Mouse (Mus musculus) hindlimb bud, embryonic 11.5 days (tissue): ENCODE data around the gene Smurf2.

Experiments used
- DNase-seq: peaks from one replicate; pipeline ENCODE4 v3.0.0-alpha.2; 2012; ENCODE audit warnings: low read depth, low spot score; ENCODE audit errors: extremely low spot score

Smurf2 gene

GRCm38 (mm10) chr11:106908016-106908415 lies 12.5 kb downstream of the Smurf2 start:
- DNase-seq, result no peak

DNA sequence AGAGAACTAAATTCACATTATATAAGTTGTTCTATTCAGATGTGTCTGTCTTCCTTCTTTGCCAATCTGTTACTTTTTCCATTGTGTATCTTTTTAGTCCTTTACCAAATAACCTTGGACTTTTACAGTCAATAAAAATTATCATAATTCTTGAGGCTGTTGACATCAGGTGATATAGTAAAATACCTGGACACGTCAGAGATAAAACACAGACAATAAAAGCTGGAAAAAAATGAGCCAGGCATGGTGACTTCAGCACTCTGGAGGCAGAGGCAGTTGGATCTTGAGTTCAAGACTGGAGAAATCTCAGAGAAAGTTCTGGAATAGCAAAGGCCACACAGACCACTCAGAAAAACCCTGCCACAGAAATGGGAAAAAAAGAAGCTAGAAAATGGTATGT lies 13.3 kb downstream of the Smurf2 start:
- DNase-seq, result no peak

DNA sequence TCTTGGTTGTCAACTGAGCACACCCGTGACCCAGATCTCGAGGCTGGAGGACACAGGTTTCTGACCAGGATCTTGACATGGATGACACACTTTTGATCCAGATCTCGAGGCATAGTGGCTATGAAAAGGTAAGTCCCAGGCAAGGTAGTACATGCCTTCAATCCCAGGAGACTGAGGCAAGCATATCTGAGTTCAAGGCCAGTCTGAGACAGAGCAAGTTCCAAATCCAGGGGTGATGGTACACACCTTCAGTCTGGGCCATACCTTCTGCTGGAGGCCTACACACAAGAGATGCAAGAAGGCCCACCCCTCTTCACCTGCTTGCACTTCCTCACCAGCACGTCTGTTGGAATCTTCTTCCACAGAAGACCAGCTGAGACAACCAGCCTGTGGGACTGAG lies 14.8 kb downstream of the Smurf2 start:
- DNase-seq, result no peak

- DNase-seq, result no peak
Measured at GRCm38 (mm10) chr11:106899804-106900203, 20.7 kb downstream of the Smurf2 start.

GRCm38 (mm10) chr11:106896561-106897168 lies 23.9 kb downstream of the Smurf2 start:
- DNase-seq, result no peak

GRCm38 (mm10) chr11:106883656-106884055 lies 36.9 kb downstream of the Smurf2 start:
- DNase-seq, result no peak

GRCm38 (mm10) chr11:106872650-106873049 lies 47.9 kb downstream of the Smurf2 start:
- DNase-seq, result no peak

GRCm38 (mm10) chr11:106851438-106851837 lies 69.1 kb downstream of the Smurf2 start:
- DNase-seq, result no peak

GRCm38 (mm10) chr11:106842002-106842401 lies 78.5 kb downstream of the Smurf2 start:
- no peak for DNase-seq

GRCm38 (mm10) chr11:106828079-106828478 lies 92.4 kb downstream of the Smurf2 start:
- DNase-seq, result no peak

- no peak for DNase-seq
Measured at GRCm38 (mm10) chr11:106824403-106824802, 96.1 kb downstream of the Smurf2 start.

DNA sequence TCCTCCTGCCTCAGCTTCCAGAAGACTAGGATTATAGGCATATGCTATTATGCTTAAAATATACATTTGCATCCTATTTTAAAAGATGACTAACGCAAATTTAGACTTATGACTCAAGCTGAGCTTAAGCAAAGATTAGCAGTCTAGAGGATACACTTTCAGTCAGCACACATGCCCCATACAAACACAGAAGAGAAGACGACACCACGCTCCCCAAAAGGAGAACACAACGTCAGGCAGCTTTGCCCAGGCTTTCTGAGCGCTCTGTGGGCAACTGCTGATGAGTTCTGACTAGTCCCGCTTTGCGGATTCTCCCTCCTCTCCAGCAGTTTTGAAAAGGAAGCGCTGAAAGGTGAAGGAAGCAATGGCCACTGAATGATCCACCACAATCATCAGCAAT lies 96.8 kb downstream of the Smurf2 start:
- DNase-seq, result no peak

DNA sequence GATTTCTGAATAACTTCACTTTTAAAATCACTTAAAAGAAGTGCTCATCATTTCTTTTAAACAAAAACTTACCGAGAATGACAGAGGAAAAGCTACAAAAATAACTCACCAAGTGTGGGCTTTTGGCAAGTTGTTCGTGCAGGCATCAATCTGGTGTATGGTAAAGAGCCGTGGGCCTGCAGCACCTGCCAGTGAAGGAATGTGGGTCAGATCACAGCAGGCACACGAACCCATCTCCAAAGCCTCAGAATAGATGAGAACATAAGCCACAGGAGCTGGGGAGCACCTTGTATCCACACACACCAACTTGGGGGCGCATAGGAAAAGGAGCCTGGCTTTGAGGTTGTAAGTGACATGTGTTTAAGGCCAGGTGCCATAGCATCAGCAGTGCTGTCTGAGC lies 97.6 kb downstream of the Smurf2 start:
- no peak for DNase-seq

GRCm38 (mm10) chr11:106822491-106822890 lies 98.0 kb downstream of the Smurf2 start:
- DNase-seq, result no peak

DNA sequence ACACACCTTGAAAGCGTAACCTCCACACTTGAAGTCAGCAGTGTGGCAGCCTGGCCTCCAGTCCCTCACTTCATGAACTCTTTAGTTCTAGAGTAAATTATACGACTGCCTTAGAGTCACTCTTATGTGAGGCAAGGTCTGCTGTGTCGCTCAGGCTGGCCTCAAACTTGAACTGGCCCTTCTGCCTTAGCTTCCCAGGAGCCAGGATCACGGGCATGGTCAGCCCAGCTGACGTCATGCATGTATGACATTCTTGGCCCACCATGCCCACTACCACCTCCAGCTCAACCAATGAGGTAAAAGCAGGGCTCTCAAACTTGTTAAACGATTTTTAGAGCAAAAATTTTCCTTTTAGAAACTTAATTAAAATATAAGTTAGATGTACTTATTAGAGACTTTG lies 99.1 kb downstream of the Smurf2 start:
- no peak for DNase-seq

DNA sequence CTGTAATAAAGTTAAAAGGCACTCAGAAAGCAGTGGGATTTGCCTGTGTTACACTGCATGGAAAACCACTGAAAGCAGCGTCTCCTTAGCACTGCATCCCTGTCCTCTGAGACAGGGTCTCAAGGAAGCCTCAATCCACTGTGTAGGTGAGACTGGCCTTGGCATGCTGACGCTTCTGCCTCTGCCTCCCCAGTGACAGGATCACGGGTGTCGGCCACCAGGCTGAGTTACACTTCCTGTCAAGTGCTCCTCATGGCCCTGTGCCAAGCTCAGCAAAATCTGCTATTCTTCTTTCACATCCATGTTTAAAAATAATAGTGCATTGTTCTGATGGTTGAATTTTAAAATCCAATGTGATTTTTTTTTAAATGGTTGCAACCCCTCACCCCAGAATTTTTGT lies 99.5 kb downstream of the Smurf2 start:
- DNase-seq, result no peak

DNA sequence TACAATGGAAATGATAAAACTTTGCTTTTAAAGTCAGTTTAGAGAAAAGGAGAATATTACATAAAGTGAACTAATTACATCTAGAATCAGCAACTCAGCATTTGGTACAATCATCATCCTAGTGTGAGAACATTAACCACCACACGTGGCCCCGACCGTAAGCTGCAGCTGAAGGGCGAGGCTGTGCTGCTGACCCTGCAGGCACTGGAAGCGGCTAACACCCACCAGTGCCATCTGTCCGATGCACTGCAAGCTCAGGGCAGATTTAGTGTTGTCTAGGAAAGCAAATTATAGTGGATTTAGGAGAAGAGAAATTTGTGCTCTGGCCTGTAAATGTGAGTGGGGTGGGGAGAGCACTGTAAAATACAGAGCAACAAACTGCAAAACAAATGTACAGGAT lies 100.3 kb downstream of the Smurf2 start:
- no peak for DNase-seq

GRCm38 (mm10) chr11:106819595-106819994 lies 100.9 kb downstream of the Smurf2 start:
- DNase-seq, result no peak

DNA sequence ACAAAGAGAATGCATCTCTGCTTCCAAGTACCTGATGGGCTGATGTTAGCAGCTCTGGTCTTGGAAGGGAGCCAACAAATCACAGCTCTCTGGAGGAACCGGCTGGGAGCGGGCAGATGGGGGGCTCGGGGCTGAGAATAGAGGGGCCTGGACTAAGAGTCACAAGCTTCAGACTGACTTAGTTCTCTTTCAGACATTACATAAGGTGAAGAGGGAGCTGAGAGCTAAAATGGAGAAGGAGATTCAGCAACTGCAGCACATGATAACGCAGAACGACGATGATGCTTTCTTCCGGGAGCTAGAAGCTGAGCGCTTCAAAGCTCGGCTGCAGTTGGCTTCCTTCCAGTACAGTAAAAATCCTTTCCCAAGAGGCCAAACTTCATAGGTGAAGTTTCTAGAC lies 102.2 kb downstream of the Smurf2 start:
- DNase-seq, result no peak

DNA sequence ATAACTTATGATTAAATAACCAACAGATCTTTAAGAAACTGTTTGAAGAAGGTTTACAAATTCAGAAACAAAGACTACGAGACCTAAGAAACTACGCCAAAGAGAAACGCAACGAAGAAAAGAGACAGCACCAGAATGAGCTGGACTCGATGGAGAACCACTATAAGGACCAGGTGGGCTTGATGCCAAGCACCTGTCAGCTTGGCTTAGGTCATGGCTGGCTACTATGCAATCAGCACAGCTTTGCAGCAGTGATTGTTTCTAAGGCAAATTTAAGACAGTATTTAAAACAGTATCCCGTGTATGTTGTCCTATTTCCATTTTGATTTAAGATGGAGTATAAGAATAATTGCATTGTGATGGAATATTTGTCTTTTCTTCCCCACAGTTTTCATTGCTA lies 102.7 kb downstream of the Smurf2 start:
- no peak for DNase-seq

DNA sequence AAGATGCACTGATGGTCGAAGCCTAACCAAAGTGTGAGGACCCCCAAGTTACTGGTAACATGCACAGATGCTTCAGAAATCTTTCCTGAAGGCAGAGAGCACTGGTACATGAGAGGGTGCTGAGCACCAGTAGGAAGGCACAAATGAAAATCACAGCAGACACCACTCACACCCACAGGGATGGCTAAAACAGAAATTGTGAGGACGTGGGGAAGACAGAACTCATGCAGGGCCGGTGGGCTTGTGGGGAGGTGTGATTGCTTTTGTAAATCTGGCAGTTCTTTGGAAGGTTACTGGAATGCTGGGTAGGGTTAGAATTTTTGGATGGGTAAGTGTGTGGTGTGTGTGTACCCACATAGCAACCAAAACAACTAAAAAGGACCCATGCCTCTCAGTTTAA lies 103.4 kb downstream of the Smurf2 start:
- DNase-seq, result no peak

DNA sequence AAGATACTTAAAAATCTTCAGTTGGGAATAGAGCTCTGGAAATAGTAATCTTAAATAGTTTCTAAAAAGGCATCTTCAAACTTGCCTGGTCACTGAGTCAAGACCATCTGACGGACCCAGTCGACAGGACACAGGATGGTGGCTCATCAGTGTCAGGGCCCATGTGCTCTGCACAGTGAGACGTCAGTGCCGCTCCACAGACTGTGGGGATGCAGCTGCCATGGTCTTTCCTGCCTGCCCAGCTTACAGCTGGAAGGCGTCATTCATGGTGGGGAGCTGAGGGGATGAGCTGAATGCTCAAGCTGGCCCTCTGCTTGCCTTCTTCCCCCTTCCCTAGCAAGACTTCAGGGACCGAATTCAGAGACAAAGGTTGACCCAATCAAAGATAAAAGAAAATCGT lies 104.2 kb downstream of the Smurf2 start:
- DNase-seq, result no peak

GRCm38 (mm10) chr11:106815761-106816160 lies 104.8 kb downstream of the Smurf2 start:
- DNase-seq, result no peak

- DNase-seq, result no peak
Measured at GRCm38 (mm10) chr11:106815331-106815730, 105.2 kb downstream of the Smurf2 start.
